Mouse (Mus musculus): ENCODE results near the gene Kif21b. TPM values are rescaled to one million over a fixed set of nuclear protein-coding genes. Genes with fewer than 3 reads are reported as not detected.

Kif21b gene
- polyA plus RNA-seq, 1 experiment, result 9.3 TPM

DNA sequence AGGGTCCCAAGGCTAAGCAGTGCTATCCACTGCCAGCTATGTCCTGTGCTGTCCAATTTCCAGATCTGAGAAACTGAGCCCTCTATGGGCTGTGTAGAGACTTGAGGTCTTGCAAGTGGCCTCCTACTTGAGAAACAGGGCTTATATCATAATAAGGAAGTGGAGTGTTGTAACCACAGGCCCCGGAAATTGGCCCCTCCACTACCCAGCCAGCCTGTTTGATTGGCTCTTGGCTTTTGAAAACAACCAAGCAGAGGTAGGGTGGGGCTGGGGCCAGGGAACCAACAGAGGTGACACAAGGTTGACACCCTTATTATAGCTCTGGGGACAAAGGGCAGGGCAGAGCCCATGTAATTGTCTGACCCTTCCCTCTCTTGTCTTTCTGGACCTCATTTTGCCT is 3.9 kb downstream of the Kif21b start:
- TF ChIP-seq GATA1 (IDR thresholded peaks at IDR 0.05; ENCODE audit: borderline replicate concordance, low read length) (no peak), FLI1 (IDR thresholded peaks at IDR 0.05; ENCODE audit: low read length) (no peak)
- Histone ChIP-seq H3K4me3 (replicated peaks) (peak overlapping the region; percentile 99), H3K9me3 (no peaks in the 10 kb centered on the region), H3K36me3 (replicated peaks; ENCODE audit: low read length) (peaks cover 7% of the 10 kb centered on the region), H3K4me1 (peaks cover 97% of the 10 kb centered on the region), H3K27me3 (replicated peaks) (no peaks in the 10 kb centered on the region)

DNA sequence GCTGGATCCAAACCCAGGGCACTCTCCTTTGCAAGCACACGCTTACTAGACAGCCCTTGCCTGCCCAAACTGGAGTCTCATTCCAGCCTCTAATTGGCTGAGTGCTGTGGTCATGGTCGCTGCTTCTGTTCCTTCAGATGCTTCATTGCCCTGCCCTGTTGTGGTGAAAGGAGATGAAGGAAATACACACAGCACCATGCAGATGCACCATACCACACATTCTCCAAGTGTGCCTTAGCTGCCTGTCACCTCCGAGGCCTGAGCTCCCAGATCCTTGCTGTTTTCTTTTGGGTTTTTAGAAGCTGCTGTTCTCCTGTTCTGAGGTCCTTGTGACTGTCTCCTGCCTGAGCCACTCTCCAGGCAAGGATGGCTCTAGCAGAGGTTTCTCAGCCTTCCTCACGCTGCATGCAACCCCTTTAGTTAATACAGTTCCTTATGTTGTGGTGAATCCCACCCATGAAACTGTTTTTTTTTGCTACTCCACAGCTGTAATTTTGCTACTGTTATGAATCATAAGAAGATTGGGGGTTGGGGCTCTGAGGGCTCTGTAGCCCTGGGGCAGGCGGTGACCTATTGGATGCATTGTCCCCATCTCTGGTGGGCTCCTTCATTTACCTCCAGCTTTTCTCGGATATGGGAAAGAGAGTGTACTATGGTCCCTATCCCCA is 4.7 kb downstream of the Kif21b start:
- TF ChIP-seq GATA1 (IDR thresholded peaks at IDR 0.05; ENCODE audit: borderline replicate concordance, low read length), result no peak
- TF ChIP-seq FLI1 (IDR thresholded peaks at IDR 0.05; ENCODE audit: low read length), result no peak
- H3K9me3 ChIP-seq, result no peaks in the 10 kb centered on the region
- H3K27me3 ChIP-seq (replicated peaks), result no peaks in the 10 kb centered on the region
- H3K4me3 ChIP-seq (replicated peaks), result peak overlapping the region; percentile 79
- H3K4me1 ChIP-seq, result peaks cover 97% of the 10 kb centered on the region
- H3K36me3 ChIP-seq (replicated peaks; ENCODE audit: low read length), result peaks cover 7% of the 10 kb centered on the region

DNA sequence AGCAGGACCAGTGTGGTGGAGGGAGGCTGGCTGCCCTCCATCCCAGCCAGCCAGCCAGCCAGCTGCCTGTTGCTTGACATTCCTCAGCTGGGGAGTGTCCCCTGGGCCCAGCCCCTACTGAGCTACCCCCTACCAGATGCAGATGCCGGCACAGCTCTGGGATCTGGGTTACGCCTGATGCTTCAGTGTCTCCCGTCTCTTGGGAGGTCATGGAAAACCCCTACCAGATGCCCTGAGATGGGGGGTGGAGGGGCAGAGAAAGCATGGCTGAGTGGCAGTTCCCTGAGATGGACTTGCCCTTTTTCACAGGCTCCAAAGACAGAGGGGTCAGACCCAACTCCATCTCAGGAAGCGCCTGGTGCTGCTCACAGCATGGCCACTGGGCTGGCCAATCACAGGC is 5.4 kb downstream of the Kif21b start:
- no peaks in the 10 kb centered on the region for H3K27me3 ChIP-seq (replicated peaks)
- TF ChIP-seq GATA1 (IDR thresholded peaks at IDR 0.05; ENCODE audit: borderline replicate concordance, low read length) (no peak), FLI1 (IDR thresholded peaks at IDR 0.05; ENCODE audit: low read length) (no peak)
- peak overlapping the region; percentile 79 for H3K4me3 ChIP-seq (replicated peaks)
- peaks cover 7% of the 10 kb centered on the region for H3K36me3 ChIP-seq (replicated peaks; ENCODE audit: low read length)
- H3K9me3 ChIP-seq, result no peaks in the 10 kb centered on the region
- peaks cover 100% of the 10 kb centered on the region for H3K4me1 ChIP-seq

DNA sequence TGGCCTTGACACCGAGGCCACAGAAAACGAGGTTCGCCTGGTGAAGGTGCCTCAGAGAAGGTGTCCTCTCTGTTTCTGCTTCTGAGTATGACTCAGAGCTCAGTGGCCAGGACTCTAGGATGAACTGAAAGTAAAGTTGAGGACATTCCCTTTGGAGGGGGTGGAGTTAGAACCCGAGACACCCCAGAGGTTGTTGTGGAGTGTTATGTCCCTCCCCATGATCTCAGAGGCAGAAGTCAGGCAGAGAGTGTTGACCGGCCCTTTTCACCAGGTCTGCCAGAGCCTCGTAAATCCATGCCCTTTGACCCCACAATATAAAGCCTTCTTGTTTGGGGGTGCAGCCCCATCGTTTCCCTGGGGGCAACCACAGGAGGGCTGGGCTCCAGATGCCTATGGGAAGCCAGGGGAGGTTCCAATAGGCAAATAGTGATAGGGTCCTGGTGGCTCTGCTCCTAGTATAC is 5.9 kb downstream of the Kif21b start:
- TF ChIP-seq FLI1 (IDR thresholded peaks at IDR 0.05; ENCODE audit: low read length) (no peak), GATA1 (IDR thresholded peaks at IDR 0.05; ENCODE audit: borderline replicate concordance, low read length) (no peak)
- H3K36me3 ChIP-seq (replicated peaks; ENCODE audit: low read length), result peaks cover 10% of the 10 kb centered on the region
- no peaks in the 10 kb centered on the region for H3K9me3 ChIP-seq
- H3K4me3 ChIP-seq (replicated peaks), result peak overlapping the region; percentile 79
- peaks cover 100% of the 10 kb centered on the region for H3K4me1 ChIP-seq
- H3K27me3 ChIP-seq (replicated peaks), result no peaks in the 10 kb centered on the region

DNA sequence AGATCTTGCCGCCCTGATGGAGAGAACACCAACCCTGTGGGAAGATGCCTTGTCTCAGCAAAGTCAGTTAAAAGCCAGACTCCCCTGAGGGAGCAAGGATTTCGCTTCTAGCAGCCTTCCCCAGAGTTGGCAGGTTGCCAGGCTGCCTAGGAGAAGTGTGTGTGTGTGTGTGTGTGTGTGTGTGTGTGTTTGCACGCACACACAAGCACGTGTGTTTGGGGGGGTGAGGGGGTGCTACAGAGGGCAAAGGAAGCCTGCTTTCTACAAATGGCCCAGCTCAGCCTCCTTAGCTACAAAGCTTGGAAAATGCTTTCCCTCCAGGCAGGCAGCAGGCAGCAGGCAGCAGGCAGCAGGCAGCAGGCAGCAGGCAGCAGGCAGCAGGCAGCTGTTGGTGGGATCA is 6.4 kb downstream of the Kif21b start:
- Histone ChIP-seq H3K9me3 (no peaks in the 10 kb centered on the region), H3K27me3 (replicated peaks) (no peaks in the 10 kb centered on the region), H3K4me1 (peaks cover 100% of the 10 kb centered on the region), H3K36me3 (replicated peaks; ENCODE audit: low read length) (peaks cover 10% of the 10 kb centered on the region), H3K4me3 (replicated peaks) (peak overlapping the region; percentile 79)
- TF ChIP-seq FLI1 (IDR thresholded peaks at IDR 0.05; ENCODE audit: low read length) (no peak), GATA1 (IDR thresholded peaks at IDR 0.05; ENCODE audit: borderline replicate concordance, low read length) (no peak)

DNA sequence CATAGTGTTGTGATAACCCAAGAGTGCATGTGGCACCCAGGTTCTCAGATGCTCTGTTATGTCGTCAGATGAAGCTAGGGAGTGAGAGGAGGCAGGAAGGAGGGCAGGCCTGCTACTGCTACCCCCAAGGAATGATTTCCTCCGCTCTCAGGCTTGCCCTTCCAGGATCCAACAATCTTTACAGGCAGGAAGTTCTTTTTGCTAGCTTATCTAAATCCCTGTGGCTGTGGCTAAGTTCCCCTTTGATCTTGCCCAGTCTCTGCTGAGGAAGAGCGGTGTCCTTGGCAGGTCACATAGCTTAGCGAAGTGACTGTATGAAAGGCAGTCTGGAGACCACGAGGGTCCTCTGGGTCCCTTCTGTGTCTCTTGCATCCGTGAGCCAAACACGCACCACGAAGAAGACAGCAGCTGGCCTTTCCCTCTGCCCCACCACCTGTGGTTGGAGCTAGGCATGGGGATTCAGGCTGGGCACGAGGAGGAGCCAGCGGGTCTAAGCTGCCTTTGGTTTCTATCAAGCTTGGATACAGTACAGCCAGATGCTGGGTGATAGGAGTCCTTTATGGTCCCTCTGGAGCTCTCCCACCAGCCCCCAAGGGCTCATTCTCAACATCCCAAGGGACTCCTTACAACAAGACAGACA is 7.1 kb downstream of the Kif21b start:
- Histone ChIP-seq H3K36me3 (replicated peaks; ENCODE audit: low read length) (peaks cover 13% of the 10 kb centered on the region), H3K4me3 (replicated peaks) (peak overlapping the region; percentile 70), H3K9me3 (no peaks in the 10 kb centered on the region), H3K4me1 (peaks cover 100% of the 10 kb centered on the region), H3K27me3 (replicated peaks) (no peaks in the 10 kb centered on the region)
- TF ChIP-seq FLI1 (IDR thresholded peaks at IDR 0.05; ENCODE audit: low read length), result no peak
- TF ChIP-seq GATA1 (IDR thresholded peaks at IDR 0.05; ENCODE audit: borderline replicate concordance, low read length), result no peak

DNA sequence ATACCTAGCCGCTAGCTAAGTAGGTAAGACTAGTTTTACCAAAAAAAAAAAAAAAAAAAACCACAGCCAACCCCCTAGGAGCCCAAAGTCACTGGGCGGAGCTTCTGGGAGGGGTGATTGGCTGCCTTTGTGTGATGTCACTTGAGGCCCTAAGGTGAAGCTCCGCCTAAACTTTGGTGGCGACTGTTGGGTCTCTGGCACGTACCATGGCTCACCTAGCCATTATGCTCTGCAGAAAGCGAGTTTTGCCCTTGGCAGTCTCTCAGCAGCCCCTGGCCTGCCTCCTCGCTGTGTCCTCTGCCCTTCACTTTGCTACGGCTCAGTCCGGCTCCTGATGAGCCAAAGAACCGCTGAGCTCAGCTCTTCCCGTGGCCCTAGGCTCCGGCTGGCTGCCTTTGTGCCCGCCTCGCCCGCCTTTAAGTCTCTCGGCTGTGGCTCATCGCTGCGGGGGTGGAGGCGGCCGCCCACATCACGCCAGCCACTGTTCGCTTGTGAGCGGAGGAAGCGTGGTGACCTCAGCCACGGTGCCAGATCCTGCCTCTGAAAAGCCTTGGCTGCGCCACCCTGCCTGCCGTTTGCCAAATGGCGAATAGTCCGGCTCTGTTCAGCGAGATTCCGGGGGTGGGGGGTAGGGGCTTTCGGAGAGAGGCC is 8.9 kb downstream of the Kif21b start:
- Histone ChIP-seq H3K36me3 (replicated peaks; ENCODE audit: low read length) (peaks cover 31% of the 10 kb centered on the region), H3K27me3 (replicated peaks) (no peaks in the 10 kb centered on the region), H3K4me3 (replicated peaks) (peak overlapping the region; percentile 94), H3K4me1 (peaks cover 94% of the 10 kb centered on the region), H3K9me3 (no peaks in the 10 kb centered on the region)
- TF ChIP-seq FLI1 (IDR thresholded peaks at IDR 0.05; ENCODE audit: low read length) (no peak), GATA1 (IDR thresholded peaks at IDR 0.05; ENCODE audit: borderline replicate concordance, low read length) (no peak)

DNA sequence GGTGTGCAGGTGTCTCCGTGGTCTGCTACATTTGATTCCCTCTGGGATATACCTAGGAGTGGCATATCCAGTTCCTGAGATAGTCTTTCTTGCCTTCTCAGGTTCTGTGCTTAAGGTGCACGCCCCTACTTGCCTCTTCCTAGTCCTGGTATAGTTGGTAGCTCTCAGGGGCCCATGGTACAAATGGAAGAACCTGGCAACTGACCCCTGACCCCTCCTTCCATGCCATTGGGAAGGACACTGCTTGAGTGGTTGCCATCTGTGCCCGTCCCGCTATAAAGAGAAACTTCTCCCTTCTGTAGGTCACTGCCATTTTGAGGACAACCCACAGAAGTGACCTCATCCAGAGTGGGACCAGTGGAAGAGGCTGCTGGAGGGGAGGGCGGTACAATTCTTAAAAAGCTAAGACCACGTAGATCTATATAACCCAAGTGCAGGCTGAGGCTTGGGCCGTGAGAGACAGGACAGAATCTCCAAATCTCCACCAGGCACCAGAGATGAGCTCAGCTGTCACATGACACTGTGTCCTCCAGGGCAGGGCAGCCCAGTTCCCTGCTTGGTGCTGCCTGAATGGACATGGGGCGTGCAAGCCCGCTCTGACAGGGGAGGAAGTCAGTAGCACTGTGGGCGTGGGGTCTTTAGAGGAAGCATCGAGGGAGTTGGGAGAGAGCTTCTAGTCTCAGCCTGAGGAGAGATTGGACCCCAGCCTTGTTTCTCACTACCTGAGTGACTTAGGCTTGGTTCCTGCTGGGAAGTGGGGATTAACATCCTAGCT is 10.2 kb downstream of the Kif21b start:
- H3K4me3 ChIP-seq (replicated peaks), result peak overlapping the region; percentile 57
- H3K4me1 ChIP-seq, result peaks cover 94% of the 10 kb centered on the region
- no peaks in the 10 kb centered on the region for H3K9me3 ChIP-seq
- no peaks in the 10 kb centered on the region for H3K27me3 ChIP-seq (replicated peaks)
- peaks cover 41% of the 10 kb centered on the region for H3K36me3 ChIP-seq (replicated peaks; ENCODE audit: low read length)
- TF ChIP-seq FLI1 (IDR thresholded peaks at IDR 0.05; ENCODE audit: low read length) (no peak), GATA1 (IDR thresholded peaks at IDR 0.05; ENCODE audit: borderline replicate concordance, low read length) (no peak)

DNA sequence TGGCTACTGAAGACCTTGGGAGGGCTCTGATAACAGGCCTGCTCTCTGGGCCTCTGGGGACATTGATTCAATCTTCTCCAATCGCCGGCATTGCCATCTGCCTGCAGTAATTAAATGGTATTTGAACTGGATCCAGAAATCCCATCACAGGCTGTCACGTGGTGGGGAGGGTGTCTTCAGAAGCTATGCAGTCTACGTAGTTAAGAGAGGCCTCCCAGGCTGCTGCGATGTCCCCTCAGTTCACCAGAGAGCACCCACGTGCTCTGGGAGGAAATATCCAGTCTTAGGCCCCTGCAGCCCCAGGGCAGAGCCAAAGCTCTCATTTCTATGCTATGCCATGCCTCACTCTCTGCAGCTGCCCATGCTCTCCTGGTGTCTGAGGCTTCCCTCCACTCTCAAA is 11.1 kb downstream of the Kif21b start:
- Histone ChIP-seq H3K4me3 (replicated peaks) (peak overlapping the region; percentile 29), H3K36me3 (replicated peaks; ENCODE audit: low read length) (peaks cover 44% of the 10 kb centered on the region), H3K4me1 (peaks cover 93% of the 10 kb centered on the region), H3K9me3 (no peaks in the 10 kb centered on the region), H3K27me3 (replicated peaks) (no peaks in the 10 kb centered on the region)
- no peak for TF ChIP-seq GATA1 (IDR thresholded peaks at IDR 0.05; ENCODE audit: borderline replicate concordance, low read length)
- TF ChIP-seq FLI1 (IDR thresholded peaks at IDR 0.05; ENCODE audit: low read length), result no peak
